Mouse (Mus musculus): ENCODE data around the gene Slc16a5.
"Not testable (repeated sequence)": the region's sequence is repeated elsewhere in the genome, so short reads cannot be mapped to it uniquely, and the experiment has no call there.

GRCm38 (mm10) chr11:115476630-115477029, 14.4 kb downstream of the Slc16a5 start:
- not testable (repeated sequence) for TF ChIP-seq MAFK (IDR thresholded peaks at IDR 0.05; ENCODE audit: borderline replicate concordance, low read depth, low read length); CTCF (IDR thresholded peaks at IDR 0.05 in 2 of 3, conservative IDR thresholded peaks at IDR 0.05 in 1 of 3; ENCODE audit: control insufficient read depth in 1 of 3, insufficient read depth in 1 of 3, low read depth in 2 of 3, low read length in 3 of 3, poor library complexity in 1 of 3, severe bottlenecking in 1 of 3); JUND (IDR thresholded peaks at IDR 0.05; ENCODE audit: low read depth, low read length); MEF2A (IDR thresholded peaks at IDR 0.05; ENCODE audit: extremely low read depth, insufficient replicate concordance, low read depth, low read length, poor library complexity, severe bottlenecking); POLR2A (IDR thresholded peaks at IDR 0.05; ENCODE audit: control insufficient read depth in 1 of 2, insufficient read depth in 1 of 2, low read depth in 1 of 2, low read length in 2 of 2, poor library complexity in 1 of 2); SMC3 (IDR thresholded peaks at IDR 0.05; ENCODE audit: low read depth, low read length); EP300 (IDR thresholded peaks at IDR 0.05; ENCODE audit: low read depth in 1 of 2, low read length in 2 of 2); CHD1 (IDR thresholded peaks at IDR 0.05; ENCODE audit: low read depth, low read length); GABPA (IDR thresholded peaks at IDR 0.05; ENCODE audit: low read depth, low read length)
